Mouse (Mus musculus) G1E (cell line): Measurements from ENCODE around the gene Kif21a. TPM values are rescaled to one million over a fixed set of nuclear protein-coding genes. Genes with fewer than 3 reads are reported as not detected.

ENCODE experiments used
- ATAC-seq: 2 replicates; pipeline ENCODE4 v1.8.0; 2016; ENCODE audit warnings: mild to moderate bottlenecking; ENCODE audit not compliant: insufficient number of reproducible peaks, poor library complexity, low FRiP score, severe bottlenecking; ENCODE audit errors: extremely low read depth
- DNase-seq: peaks from one replicate; pipeline ENCODE4 v3.0.0; 2012; ENCODE audit warnings: low spot score
- H3K27me3 ChIP-seq: 2 replicates; pipeline ENCODE4 v1.6.1; 2012; ENCODE audit warnings: mild to moderate bottlenecking, low read length, inconsistent platforms; ENCODE audit not compliant: insufficient read depth
- H3K36me3 ChIP-seq: replicated peaks from 2 replicates; pipeline ENCODE3; 2012; ENCODE audit warnings: mild to moderate bottlenecking, inconsistent platforms
- H3K4me1 ChIP-seq: 2 replicates; pipeline ENCODE4 v1.6.1; 2012; ENCODE audit warnings: low read depth, low read length, inconsistent platforms, mixed read lengths; ENCODE audit not compliant: insufficient read depth
- H3K4me3 ChIP-seq: 2 replicates; pipeline ENCODE4 v1.5.1; 2012; ENCODE audit warnings: low read depth, mild to moderate bottlenecking, inconsistent platforms, low read length, moderate library complexity, mixed read lengths
- H3K9me3 ChIP-seq: replicated peaks from 2 replicates; pipeline ENCODE4 v1.6.1; 2012; ENCODE audit warnings: inconsistent platforms
- CTCF ChIP-seq: IDR thresholded peaks from 2 replicates; pipeline ENCODE4 v1.5.1; 2012; ENCODE audit warnings: low read depth, low read length, inconsistent platforms, mixed read lengths
- GATA1 ChIP-seq: IDR thresholded peaks from 2 replicates; pipeline ENCODE4 v1.6.1; 2012; ENCODE audit warnings: borderline replicate concordance, low read length, inconsistent platforms, mixed read lengths
- GATA2 ChIP-seq: IDR thresholded peaks from 2 replicates; pipeline ENCODE4 v1.6.1; 2012; ENCODE audit warnings: low read depth, low read length, inconsistent platforms, borderline replicate concordance
- POLR2AphosphoS5 ChIP-seq: IDR thresholded peaks from 2 replicates; pipeline ENCODE4 v1.6.1; 2012; ENCODE audit warnings: low read depth, low read length, inconsistent platforms; ENCODE audit not compliant: insufficient replicate concordance
- TAL1 ChIP-seq: conservative IDR thresholded peaks from 2 replicates; pipeline ENCODE4 v1.6.1; 2012; ENCODE audit warnings: low read depth, low read length, inconsistent platforms, mixed read lengths
- polyA plus RNA-seq: library from polyadenylated mRNA; stranded (reverse); fragments of >175 nt; gene quantifications from 2 replicates; pipeline ENCODE4 v1.2.3, GENCODE M21; 2012
- total RNA-seq, 2 experiments: library from RNA; stranded (forward) in 1 of 2; stranded (reverse) in 1 of 2; fragments of 200-1000 nt in 1 of 2; fragments of >200 nt in 1 of 2; fragmentation: Nextera tagmentation in 1 of 2; gene quantifications; 2 replicates each; pipeline ENCODE4 v1.2.3; 2014 to 2017

Gene Kif21a
- total and polyA plus RNA-seq, 3 experiments: not detected

GRCm38 (mm10) chr15:90991843-90992242, 57.9 kb downstream of the Kif21a start:
- no peaks in the 10 kb centered on the region for H3K4me1 ChIP-seq
- no peak for ATAC-seq
- H3K9me3 ChIP-seq: peaks cover 41% of the 10 kb centered on the region
- TF ChIP-seq GATA2: no peak
- no peak for TF ChIP-seq GATA1
- TF ChIP-seq TAL1: no peak
- TF ChIP-seq POLR2AphosphoS5: no peak
- TF ChIP-seq CTCF: no peak
- H3K36me3 ChIP-seq: no peaks in the 10 kb centered on the region
- H3K4me3 ChIP-seq: no peak overlapping the region
- no peak for DNase-seq
- H3K27me3 ChIP-seq: no peaks in the 10 kb centered on the region

- Histone ChIP-seq H3K4me1 (no peaks in the 10 kb centered on the region), H3K27me3 (no peaks in the 10 kb centered on the region), H3K4me3 (no peak overlapping the region), H3K9me3 (peaks cover 31% of the 10 kb centered on the region), H3K36me3 (no peaks in the 10 kb centered on the region)
- DNase-seq (no peak), ATAC-seq (no peak)
- TF ChIP-seq POLR2AphosphoS5 (no peak), GATA2 (no peak), GATA1 (no peak), CTCF (no peak), TAL1 (no peak)
Observed at GRCm38 (mm10) chr15:90987714-90988250, 62.0 kb downstream of the Kif21a start.

GRCm38 (mm10) chr15:90975914-90976313, 73.8 kb downstream of the Kif21a start:
- Histone ChIP-seq H3K27me3 (no peaks in the 10 kb centered on the region), H3K4me1 (no peaks in the 10 kb centered on the region), H3K4me3 (no peak overlapping the region), H3K36me3 (no peaks in the 10 kb centered on the region), H3K9me3 (peaks cover 30% of the 10 kb centered on the region)
- ATAC-seq (no peak), DNase-seq (no peak)
- TF ChIP-seq GATA1: no peak
- no peak for TF ChIP-seq CTCF
- TF ChIP-seq TAL1: no peak
- no peak for TF ChIP-seq POLR2AphosphoS5
- TF ChIP-seq GATA2: no peak

- peaks cover 35% of the 10 kb centered on the region for H3K9me3 ChIP-seq
- H3K36me3 ChIP-seq: no peaks in the 10 kb centered on the region
- no peak for TF ChIP-seq GATA1
- no peak for TF ChIP-seq TAL1
- no peak for TF ChIP-seq POLR2AphosphoS5
- no peak for TF ChIP-seq CTCF
- no peak for TF ChIP-seq GATA2
- H3K27me3 ChIP-seq: no peaks in the 10 kb centered on the region
- no peaks in the 10 kb centered on the region for H3K4me1 ChIP-seq
- H3K4me3 ChIP-seq: no peak overlapping the region
- ATAC-seq: no peak
- DNase-seq: no peak
Observed at GRCm38 (mm10) chr15:90971914-90972767, 77.6 kb downstream of the Kif21a start.

- no peak for ATAC-seq
- no peaks in the 10 kb centered on the region for H3K27me3 ChIP-seq
- DNase-seq: no peak
Observed at GRCm38 (mm10) chr15:90963320-90963719, 86.4 kb downstream of the Kif21a start.

GRCm38 (mm10) chr15:90962548-90962947, 87.2 kb downstream of the Kif21a start:
- no peaks in the 10 kb centered on the region for H3K4me1 ChIP-seq
- ATAC-seq (no peak), DNase-seq (no peak)
- H3K27me3 ChIP-seq: no peaks in the 10 kb centered on the region
- no peaks in the 10 kb centered on the region for H3K36me3 ChIP-seq
- H3K4me3 ChIP-seq: no peak overlapping the region
- H3K9me3 ChIP-seq: peaks cover 27% of the 10 kb centered on the region
- no peak for TF ChIP-seq GATA1
- TF ChIP-seq TAL1: no peak
- TF ChIP-seq GATA2: no peak
- no peak for TF ChIP-seq CTCF
- no peak for TF ChIP-seq POLR2AphosphoS5

More at GRCm38 (mm10) chr15:90963320-90963719, 86.4 kb downstream of the Kif21a start:
- H3K9me3 ChIP-seq: peaks cover 27% of the 10 kb centered on the region
- no peak overlapping the region for H3K4me3 ChIP-seq
- TF ChIP-seq GATA1: no peak
- no peaks in the 10 kb centered on the region for H3K4me1 ChIP-seq
- H3K36me3 ChIP-seq: no peaks in the 10 kb centered on the region
